Mouse (Mus musculus) testis, postnatal 10 days (tissue): ENCODE measurements around the gene Ptpn13.

Experiments
- DNase-seq: peaks from one replicate; pipeline ENCODE4 v3.0.0; 2021; ENCODE audit warnings: low spot score

The Ptpn13 gene

GRCm38 (mm10) chr5:103595394-103596226 is 170.6 kb downstream of the Ptpn13 start:
- no peak for DNase-seq

- no peak for DNase-seq
These were observed 171.6 kb downstream of the Ptpn13 start for GRCm38 (mm10) chr5:103596467-103597146.

GRCm38 (mm10) chr5:103597604-103598003 is 172.6 kb downstream of the Ptpn13 start:
- DNase-seq, result no peak

- no peak for DNase-seq
These were observed 173.3 kb downstream of the Ptpn13 start for GRCm38 (mm10) chr5:103598264-103598663.

- DNase-seq, result no peak
These were observed 173.9 kb downstream of the Ptpn13 start for GRCm38 (mm10) chr5:103598881-103599280.

- DNase-seq, result peak; percentile 66
These were observed 178.3 kb downstream of the Ptpn13 start for GRCm38 (mm10) chr5:103603115-103603893.

GRCm38 (mm10) chr5:103605707-103606106 is 180.7 kb downstream of the Ptpn13 start:
- no peak for DNase-seq

GRCm38 (mm10) chr5:103610148-103610547 is 185.2 kb downstream of the Ptpn13 start:
- no peak for DNase-seq

- DNase-seq, result no peak
These were observed 186.0 kb downstream of the Ptpn13 start for GRCm38 (mm10) chr5:103610856-103611472.

GRCm38 (mm10) chr5:103612316-103612715 is 187.3 kb downstream of the Ptpn13 start:
- no peak for DNase-seq

- DNase-seq, result no peak
These were observed 189.4 kb downstream of the Ptpn13 start for GRCm38 (mm10) chr5:103614356-103614755.

- peak; percentile 65 for DNase-seq
These were observed 192.2 kb downstream of the Ptpn13 start for GRCm38 (mm10) chr5:103617191-103617590.

- DNase-seq, result no peak
These were observed 195.4 kb downstream of the Ptpn13 start for GRCm38 (mm10) chr5:103620301-103620973.

- DNase-seq, result no peak
These were observed 197.3 kb downstream of the Ptpn13 start for GRCm38 (mm10) chr5:103622321-103622720.

- no peak for DNase-seq
These were observed 199.8 kb downstream of the Ptpn13 start for GRCm38 (mm10) chr5:103624831-103625230.

GRCm38 (mm10) chr5:103628499-103628898 is 203.5 kb downstream of the Ptpn13 start:
- DNase-seq, result no peak

- DNase-seq, result peak; percentile 72
These were observed 204.2 kb downstream of the Ptpn13 start, which contains the start of gene Slc10a6 for GRCm38 (mm10) chr5:103629111-103629764. Slc10a6 (minus strand) TSS chr5:103629403.

- DNase-seq, result no peak
These were observed 205.0 kb downstream of the Ptpn13 start for GRCm38 (mm10) chr5:103629854-103630580.

- no peak for DNase-seq
These were observed 212.2 kb downstream of the Ptpn13 start for GRCm38 (mm10) chr5:103637162-103637561.

- no peak for DNase-seq
These were observed 219.2 kb downstream of the Ptpn13 start for GRCm38 (mm10) chr5:103644167-103644566.
